Mouse (Mus musculus) adrenal gland, postnatal 4 days (tissue): ENCODE measurements around the gene Tns1. TPM values are rescaled to one million over a fixed set of nuclear protein-coding genes. Genes with fewer than 3 reads are reported as not detected.

Experiments used
- DNase-seq, 2 experiments: peaks; one replicate each; pipeline ENCODE4 v3.0.0; 2021 to 2022; ENCODE audit warnings: low spot score in 2 of 2, mixed read lengths in 2 of 2
- total RNA-seq, 2 experiments: library from RNA; stranded (reverse); gene quantifications; 2 replicates each; pipeline ENCODE4 v1.2.3; 2021

The Tns1 gene
- total RNA-seq, 2 experiments from 2014 or later = 252 to 275 TPM

DNA sequence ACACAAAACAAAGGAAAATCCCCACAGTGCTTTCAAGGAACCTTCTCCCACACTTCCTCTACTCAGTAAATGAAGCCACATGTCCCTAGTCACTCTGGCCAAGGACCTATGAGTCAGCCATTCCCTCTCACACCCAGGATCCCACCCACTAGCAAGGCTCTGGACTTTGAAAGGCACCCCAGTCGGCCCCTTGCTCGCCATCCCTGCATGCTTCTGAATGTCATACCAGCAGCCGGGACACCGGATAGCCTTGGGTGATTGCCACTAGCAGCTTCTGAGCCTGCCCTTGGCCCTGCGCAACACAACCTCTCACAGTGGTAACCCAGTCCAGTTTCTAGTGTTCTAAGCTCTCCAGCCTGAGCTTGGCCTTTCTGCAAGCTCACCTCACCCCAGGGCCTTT is 58.2 kb downstream of the Tns1 start:
- DNase-seq = peak in 1 of 2 experiments; percentile 37

DNA sequence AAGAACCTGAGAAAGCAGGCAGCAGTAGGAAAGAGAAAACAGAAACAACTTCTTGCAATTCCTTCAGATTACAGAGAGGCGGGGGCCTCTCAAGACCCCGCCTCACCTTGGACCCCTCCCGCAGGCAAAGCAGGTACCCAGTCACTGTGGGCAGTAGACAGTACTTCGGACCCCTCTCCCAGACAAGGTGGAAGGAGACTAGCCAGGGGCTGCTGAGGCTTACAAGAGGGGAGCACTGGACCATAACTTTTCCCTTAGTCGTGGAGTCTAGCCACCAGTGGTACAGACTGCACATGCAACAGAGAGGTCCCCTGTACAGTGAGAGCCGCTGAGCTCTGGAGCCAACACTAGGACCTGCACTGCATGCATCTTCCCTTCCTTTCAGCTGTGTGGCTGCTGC is 64.2 kb downstream of the Tns1 start:
- no peak for DNase-seq

- no peak for DNase-seq
Observed at GRCm38 (mm10) chr1:74059552-74059951, 64.7 kb downstream of the Tns1 start.

GRCm38 (mm10) chr1:74058771-74059170 is 65.5 kb downstream of the Tns1 start:
- DNase-seq = no peak

DNA sequence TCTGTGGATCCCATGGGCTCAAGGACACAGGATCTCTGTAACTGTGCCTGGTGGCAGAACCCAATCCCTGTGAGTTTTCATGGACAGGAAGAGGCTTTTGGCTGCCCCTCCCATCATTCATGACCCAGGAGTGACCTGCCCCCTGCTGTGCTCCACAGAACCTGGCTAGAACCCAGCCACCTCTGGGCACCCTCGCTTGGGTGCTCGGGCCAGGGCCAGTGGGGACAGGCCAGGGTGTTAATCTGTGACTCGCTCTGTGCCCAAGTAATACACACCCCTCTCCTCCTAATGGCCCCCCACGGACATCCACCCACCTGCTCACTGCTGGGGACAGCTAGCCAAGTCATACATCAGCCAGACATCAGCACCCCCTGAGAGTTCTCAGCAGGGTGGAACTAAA is 65.9 kb downstream of the Tns1 start:
- no peak for DNase-seq

- DNase-seq = no peak
Observed at GRCm38 (mm10) chr1:74057501-74057900, 66.7 kb downstream of the Tns1 start.

DNA sequence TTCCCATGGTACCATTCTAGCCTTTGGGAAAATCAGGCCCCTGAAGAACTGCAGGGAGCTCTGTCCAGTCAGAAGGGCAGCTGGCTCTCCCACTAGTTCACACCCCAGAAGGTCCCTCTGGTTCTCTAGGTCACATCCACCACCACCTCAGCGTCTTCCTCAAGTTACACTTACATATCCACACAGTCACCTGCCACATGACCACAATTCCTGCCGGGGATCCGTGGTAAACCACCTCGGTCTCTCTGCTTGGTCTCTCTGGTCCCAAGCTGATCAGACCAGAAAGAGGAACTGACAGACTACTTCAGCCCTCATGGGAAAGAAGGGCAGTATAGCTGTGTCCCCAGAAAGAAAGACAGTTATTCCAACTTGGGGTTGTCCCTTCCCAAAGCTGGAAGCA is 68.7 kb downstream of the Tns1 start:
- no peak for DNase-seq

- DNase-seq = no peak
Observed at GRCm38 (mm10) chr1:74054471-74054870, 69.8 kb downstream of the Tns1 start.

GRCm38 (mm10) chr1:74054007-74054406 is 70.2 kb downstream of the Tns1 start:
- DNase-seq = no peak

DNA sequence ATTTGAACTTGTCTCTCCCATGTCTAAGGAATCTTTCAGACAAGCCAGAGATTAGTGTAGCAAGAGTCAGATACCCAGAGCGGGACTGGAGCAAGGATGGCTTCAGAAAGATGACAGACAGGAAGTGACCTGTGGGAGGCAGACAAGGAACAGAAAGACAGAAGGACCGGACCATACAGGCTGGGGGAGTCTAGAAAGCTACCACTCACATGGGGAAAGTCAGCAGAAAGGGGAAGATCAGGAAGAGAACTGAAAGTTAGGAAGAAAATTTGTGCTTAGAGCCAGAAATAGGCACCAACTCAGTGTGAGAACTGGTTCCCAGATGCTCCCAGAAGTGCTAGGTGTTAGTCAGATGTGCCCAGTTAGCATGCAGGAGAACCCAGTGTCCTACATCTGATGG is 71.2 kb downstream of the Tns1 start:
- DNase-seq = no peak

- DNase-seq = no peak
Observed at GRCm38 (mm10) chr1:74051349-74051748, 72.9 kb downstream of the Tns1 start.

DNA sequence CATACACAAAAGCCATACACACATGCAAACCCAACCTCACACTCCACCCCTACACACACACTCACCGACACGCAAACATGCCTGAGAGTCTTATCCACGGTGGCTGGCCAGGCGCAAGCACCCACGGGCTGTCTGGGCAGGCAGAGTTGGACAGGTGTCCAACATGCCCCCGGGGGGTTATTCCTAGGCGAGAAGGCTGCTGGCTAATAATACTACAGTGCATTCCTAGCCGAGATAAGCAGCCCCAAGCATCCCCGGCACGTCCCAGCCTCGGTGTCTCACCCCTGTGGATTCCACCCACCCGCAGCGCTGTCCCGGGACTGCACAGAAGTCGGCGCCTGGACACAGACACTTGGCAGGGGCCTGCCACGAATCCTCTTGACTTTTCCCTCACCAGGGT is 74.8 kb downstream of the Tns1 start:
- no peak for DNase-seq

DNA sequence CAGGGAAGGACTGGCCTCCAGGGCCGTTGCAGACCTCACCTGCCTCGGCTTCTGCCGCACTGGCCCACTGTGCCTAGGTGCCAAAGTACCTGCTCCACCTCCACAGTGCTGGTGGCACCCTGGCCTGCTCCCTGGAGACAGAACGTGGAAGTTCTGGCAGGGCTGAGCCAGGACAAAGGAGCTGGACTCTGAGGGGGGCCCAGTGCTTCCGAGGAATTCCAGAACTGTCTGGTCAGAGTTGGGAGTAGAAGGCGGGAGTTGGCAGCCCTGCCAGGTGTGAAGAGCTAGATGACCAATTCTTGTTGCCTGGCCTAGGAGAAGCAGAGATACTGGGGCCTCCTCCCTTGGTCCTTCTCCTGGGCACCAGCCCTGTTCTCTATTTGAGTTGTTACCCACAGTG is 76.5 kb downstream of the Tns1 start:
- no peak for DNase-seq

DNA sequence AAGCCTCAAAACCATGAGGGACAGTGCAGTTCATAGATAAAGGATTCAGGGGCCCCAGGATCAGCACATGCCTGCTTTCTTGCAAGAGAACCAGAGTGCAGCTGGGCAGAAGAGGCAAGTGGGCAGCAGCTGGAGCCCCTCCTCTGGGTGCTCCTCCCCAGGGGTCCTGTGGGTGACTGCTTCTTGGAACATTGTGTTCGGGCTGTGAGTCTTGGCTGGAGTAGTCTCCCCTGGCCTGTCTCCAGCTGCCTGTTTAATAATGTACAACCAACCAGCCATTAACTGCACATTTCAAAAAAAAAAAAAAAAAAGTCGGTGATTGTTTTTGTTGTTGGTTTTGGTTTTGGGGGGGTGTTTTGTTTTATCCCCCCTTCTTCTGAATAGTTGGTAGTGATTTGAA is 76.9 kb downstream of the Tns1 start:
- no peak for DNase-seq

GRCm38 (mm10) chr1:74045034-74045433 is 79.2 kb downstream of the Tns1 start:
- no peak for DNase-seq

DNA sequence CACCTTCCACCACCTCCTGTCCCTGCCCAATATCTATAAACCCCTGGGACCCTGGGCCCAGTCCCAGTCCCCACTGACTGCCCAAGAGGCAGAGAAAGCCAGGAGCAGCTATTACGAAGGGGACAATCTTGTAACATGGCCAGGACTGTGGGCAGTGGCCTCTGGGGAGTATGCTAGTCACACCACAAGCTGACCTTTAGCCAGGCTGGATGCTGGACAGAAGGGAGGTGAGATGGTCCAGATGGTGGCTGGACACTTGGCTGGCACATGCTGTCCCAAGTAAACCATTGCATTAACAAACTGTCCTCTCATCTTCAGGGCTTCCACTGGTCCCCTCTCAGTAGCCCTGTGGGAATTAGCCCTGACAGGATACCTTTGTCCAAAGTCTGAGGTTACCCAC is 79.8 kb downstream of the Tns1 start:
- no peak for DNase-seq

GRCm38 (mm10) chr1:74043584-74044105 is 80.6 kb downstream of the Tns1 start:
- no peak for DNase-seq

DNA sequence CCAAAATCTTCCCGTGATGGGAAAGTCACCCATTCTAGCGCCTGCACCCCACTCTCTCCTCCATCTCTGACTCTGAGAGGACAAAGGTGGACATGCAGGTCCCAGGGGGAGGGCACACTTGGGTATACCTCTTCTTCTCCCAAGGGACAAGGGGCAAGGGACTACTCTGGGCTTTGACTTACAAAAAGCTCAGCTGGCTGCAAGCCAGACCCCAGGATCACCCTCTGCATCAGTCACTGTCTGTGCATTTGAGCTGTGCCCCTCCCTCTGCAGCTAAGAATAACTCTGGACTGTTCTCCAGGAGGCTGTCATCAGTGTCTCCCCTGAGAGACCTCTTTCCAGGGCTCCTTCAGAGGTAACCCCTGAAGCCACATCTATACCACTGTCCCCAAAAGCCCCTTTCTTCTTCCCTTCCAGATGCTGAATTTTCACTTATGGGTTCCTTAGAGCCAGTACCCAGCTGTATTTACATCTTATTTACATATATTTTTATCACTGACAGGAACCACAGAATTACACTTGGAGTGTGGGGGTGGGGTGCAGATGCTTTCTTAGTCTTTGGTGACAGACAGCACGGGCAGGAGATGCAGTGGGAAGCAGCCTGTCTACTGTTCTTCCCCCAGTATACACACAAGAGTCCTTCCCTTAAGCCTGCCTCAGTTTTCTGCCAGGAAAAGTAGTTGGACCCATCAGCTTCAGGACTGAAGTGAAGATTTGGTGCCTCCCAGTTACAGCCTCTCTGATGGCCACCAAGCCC is 81.4 kb downstream of the Tns1 start:
- DNase-seq = no peak

- no peak for DNase-seq
Observed at GRCm38 (mm10) chr1:74041692-74042091, 82.6 kb downstream of the Tns1 start.

DNA sequence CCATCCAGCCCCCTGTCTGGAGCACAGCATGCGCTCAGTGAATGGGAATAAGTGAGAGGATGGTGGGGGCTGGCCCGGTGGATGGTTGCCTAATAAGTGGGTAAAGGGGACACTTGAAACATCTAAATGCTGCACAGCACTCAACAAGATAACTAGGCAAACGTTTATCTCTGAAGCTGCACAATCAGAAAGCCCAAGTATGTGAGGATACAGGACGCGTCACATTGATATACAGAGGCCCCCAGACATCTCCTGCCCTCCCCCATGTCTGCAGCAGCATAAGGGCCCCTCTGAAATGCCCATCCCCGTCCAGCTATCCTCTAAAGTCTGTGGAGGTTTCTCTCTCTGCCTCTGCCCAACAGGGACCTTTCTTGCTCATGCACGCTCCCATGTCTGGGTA is 83.1 kb downstream of the Tns1 start:
- DNase-seq = no peak

- DNase-seq = peak in 1 of 2 experiments; percentile 44
Observed at GRCm38 (mm10) chr1:74036560-74037390, 87.5 kb downstream of the Tns1 start.

- no peak for DNase-seq
Observed at GRCm38 (mm10) chr1:74035912-74036489, 88.2 kb downstream of the Tns1 start.
